Mouse (Mus musculus): ENCODE measurements around the gene Prkg2.

- no peak for TF ChIP-seq POLR2A (IDR thresholded peaks at IDR 0.05; ENCODE audit: borderline replicate concordance, extremely low read depth, low read depth, low read length)
- TF ChIP-seq CTCF (IDR thresholded peaks at IDR 0.05; ENCODE audit: insufficient read depth, low read length) = no peak
Measured at GRCm38 (mm10) chr5:99035961-99036360, 1.2 kb downstream of the Prkg2 start.

Data from lung, adult 2 months (tissue).